Mouse (Mus musculus) A20 (cell line): Measurements from ENCODE around the gene Ctnnal1.
A peak's percentile ranks its signal among the peaks of the same experiment; 100 is the strongest.
"Not testable (repeated sequence)": the region's sequence is repeated elsewhere in the genome, so short reads cannot be mapped to it uniquely, and the experiment has no call there.

Experiments used
- DNase-seq: peaks from one replicate; pipeline ENCODE4 v3.0.0-alpha.2; 2011; ENCODE audit warnings: low read depth, low spot score

Ctnnal1 gene

GRCm38 (mm10) chr4:56865003-56865511 lies at the start of gene Ctnnal1:
Ctnnal1 (minus strand) TSS chr4:56865188.
- peak; percentile 98 for DNase-seq

DNA sequence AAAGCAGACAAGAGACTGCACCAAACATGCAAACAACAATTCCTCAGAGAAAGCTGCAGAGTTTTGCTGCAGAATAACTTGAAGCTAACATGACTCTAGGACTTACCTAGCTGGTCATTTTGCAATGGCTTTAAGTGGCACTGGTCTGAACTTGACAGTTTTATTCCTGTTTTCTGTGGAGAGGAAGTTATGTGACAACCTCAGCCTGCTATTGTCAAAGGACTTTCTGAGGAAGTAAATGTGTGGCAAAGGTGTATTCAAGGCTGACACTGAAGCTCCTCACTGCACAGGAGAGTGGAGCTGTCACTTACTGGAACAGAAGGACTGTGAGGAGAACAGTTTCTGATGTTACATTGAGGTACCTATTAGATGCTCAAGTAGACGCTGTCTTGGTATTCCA lies 49.8 kb upstream of the Ctnnal1 start:
- peak; percentile 35 for DNase-seq

DNA sequence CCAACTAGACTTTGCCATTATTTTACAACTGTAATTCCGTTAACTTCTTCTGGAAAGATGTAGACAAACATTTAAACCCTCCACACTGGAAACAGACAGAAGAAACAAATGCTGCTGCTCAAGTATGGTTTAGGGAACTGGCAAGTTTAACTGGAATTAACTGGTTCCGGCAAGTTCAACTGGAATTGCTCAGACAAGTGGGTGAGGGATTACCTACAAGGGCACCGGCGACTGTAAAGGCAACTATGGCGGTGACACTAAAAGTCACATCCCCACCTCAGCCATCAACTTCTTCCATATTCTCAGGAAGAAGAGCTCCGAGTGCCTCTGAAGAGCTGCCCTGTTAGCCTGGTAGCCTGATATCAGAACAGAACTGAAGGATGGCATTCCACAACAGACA lies 49.4 kb upstream of the Ctnnal1 start:
- DNase-seq = no peak

GRCm38 (mm10) chr4:56912382-56913001 lies 47.5 kb upstream of the Ctnnal1 start:
- DNase-seq = peak; percentile 26

GRCm38 (mm10) chr4:56909568-56909967 lies 44.6 kb upstream of the Ctnnal1 start:
- DNase-seq = no peak

- no peak for DNase-seq
Observed at GRCm38 (mm10) chr4:56907671-56908070, 42.7 kb upstream of the Ctnnal1 start.

DNA sequence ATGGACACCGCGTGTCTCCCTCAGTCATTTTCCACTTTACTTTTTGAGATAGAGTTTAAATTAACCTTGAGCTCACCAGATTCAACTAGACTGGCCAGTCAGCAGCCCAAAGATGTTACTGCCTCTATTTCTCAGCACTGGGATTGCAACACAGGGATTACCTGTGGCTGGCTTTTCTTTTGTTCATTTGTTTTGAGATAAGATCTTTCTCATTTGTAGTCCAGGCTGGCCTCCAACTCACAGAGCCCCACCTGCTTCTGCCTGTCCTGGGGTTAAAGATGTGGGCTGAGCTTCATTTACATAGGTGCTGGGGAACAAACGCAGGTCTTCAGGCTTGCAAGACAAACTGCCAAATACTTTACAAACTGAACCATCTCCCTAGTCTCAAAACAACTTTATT lies 41.9 kb upstream of the Ctnnal1 start:
- DNase-seq = no peak

DNA sequence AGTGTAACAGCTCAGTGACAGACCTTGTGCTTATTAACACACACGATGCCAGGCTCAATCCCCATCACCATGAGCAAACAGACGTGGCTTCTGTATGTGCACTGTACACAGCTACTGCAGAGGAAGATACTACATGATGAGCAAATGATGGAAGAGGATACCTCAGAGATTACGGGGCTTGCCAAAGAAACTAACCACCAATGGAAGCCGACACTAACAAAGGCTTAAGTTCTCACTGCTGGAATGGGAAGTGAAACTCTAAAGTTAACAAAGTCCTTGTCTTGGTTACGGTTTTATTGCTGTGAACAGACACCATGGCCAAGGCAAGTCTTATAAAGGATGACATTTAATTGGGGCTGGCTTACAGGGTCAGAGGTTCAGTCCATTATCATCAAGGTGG lies 40.5 kb upstream of the Ctnnal1 start:
- peak; percentile 71 for DNase-seq

- DNase-seq = no peak
Observed at GRCm38 (mm10) chr4:56901671-56902070, 36.7 kb upstream of the Ctnnal1 start.

GRCm38 (mm10) chr4:56899216-56899615 lies 34.2 kb upstream of the Ctnnal1 start:
- no peak for DNase-seq

DNA sequence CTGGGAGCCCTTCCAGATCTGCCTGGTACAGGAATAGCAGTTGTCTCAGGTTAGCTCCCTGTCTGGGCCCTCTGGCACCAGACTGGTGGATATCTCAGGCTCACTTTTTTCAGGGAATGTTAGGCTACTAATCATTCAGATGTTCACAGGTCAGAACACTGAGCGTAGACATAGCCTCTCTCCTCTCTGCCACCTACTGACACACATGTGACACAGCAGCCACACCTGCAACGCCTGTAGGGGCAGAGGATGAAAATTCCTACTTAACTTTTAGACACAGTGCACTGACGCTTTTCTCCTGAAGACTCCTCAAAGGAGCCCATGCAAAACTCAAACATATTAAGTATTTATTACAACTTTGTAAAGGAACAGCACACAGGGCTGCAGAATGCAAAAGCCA lies 32.5 kb upstream of the Ctnnal1 start:
- no peak for DNase-seq

DNA sequence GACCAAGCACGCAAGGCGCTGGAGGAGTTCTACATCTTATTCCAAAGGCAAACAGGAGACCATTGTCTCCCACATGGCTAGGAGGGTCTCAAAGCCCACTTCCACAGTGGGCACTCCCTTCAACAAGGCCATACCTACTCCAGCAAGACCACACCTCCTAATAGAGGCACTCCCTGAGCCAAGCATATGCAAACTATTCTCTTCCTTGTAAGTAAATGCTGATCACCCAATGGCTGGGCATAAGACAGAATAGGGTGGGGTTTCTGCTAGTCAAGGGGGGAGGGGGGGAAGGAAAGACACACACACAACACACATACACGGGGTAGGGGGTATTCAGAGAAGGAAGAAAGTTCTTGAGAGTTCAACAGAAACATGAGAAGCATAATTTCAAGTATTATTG lies 29.2 kb upstream of the Ctnnal1 start:
- DNase-seq = no peak

GRCm38 (mm10) chr4:56892501-56893115 lies 27.6 kb upstream of the Ctnnal1 start:
- DNase-seq = peak; percentile 65

DNA sequence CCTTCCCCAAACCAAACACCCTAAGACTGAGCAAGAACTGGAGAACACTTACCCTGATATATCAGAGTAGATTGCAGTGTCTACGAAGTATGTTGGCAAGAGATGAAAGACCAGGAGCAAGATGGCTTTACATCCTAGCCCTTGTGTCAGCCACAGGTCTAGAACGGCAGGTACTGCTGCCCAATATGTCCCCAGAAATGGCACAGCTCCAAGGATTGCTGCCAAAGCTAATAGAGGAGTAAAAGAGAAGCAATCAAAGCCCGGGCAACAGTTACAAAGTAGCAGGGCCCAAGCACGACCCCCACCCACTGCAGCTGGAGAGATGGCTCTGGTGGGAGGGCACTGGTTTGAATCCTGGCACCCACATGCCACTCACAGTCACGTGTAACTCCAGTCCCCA lies 23.5 kb upstream of the Ctnnal1 start:
- DNase-seq = no peak

- DNase-seq = no peak
Observed at GRCm38 (mm10) chr4:56886286-56886979, 21.4 kb upstream of the Ctnnal1 start.

DNA sequence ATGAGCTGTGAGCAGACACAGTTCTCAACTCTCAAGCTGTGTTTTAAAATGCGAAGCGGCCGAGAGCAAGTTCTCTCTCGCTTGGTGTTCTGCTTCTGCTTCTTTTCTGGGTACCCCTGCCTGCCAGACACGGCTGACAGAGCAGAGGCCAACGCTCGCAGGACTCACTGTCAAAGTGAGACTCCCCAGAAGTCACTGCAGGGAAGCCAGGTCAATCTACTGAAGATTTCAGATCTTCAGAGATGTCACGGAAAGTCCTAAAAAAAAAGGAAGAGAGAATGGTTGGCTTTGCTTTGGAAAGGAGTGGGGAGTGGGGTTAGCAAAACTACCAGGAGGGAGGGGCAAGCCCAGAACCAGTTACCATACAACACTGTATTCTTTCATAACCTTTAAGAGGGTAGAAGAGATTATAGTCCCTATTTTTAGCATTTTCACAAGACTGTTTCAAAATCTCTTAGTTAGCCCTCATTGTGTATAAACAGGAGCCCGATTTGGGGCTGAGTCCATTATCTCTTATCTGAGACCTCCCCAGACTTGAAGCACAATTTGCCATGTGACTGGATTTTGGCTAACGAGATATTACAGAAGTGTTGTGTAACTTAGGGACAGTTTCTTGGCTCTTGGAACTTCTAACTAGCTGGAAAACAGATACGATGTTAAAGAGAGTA lies 15.2 kb upstream of the Ctnnal1 start:
- peak; percentile 87 for DNase-seq

DNA sequence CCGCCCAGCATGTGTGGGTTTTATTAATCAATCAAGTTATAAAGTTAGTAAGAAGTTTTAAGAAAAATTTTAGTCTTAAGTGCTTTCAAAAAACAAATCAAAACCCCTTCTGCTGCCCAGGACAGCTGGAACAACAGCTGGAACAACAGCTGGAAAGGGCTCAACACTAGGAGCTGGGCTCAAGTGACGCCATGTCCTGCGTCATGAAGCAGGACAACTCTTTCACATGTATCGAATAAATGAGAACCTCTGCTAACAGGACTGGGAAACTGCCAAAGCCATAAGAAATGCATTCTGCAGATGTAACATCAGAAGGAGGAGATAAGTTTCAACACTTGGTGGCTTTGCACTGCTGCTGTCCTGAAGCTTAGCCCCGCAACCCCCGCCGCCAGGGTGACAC lies 14.0 kb upstream of the Ctnnal1 start:
- DNase-seq = no peak

DNA sequence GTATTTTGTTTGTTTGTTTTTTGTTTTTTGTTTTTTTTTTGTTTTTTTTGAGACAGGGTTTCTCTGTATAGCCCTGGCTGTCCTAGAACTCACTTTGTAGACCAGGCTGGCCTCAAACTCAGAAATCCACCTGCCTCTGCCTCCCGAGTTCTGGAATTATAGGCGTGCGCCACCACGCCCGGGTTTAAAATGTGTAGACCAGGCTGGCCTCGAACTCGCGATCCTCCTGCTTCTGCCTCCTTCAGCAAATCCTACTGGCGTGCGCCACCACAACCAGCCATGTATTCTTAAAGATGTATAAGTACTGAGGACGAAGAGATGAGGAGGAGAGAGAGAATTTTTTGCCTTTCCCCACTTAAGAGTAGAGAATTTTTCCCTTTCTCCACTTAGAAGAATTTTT lies 5.6 kb upstream of the Ctnnal1 start:
- not testable (repeated sequence) for DNase-seq

GRCm38 (mm10) chr4:56867761-56868160 lies 2.8 kb upstream of the Ctnnal1 start:
- DNase-seq = no peak

DNA sequence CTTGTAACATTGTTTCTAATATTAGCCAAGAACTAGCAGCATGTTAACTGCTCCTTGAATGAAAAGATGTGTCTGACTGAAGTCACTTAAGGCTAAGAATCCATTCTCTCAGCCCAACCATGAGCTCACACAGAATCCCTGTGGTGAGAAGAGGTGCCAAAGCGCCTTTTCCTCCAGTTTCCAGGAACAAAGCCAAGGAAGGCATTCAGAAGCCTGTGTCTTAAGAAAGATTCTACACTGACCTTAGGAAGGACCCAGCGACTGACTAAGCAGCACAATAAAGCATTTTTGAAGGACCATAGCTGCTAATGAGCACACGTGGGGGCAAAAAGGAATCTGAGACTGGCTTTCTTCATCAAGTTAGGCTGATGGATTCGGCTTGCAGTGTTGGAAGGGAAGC lies 983 bp upstream of the Ctnnal1 start:
- DNase-seq = no peak

- DNase-seq = no peak
Observed at GRCm38 (mm10) chr4:56864417-56865001, 479 bp downstream of the Ctnnal1 start.

- DNase-seq = no peak
Observed at GRCm38 (mm10) chr4:56864016-56864415, 972 bp downstream of the Ctnnal1 start.
